Mouse (Mus musculus): ENCODE measurements around the gene Actn4.

DNA sequence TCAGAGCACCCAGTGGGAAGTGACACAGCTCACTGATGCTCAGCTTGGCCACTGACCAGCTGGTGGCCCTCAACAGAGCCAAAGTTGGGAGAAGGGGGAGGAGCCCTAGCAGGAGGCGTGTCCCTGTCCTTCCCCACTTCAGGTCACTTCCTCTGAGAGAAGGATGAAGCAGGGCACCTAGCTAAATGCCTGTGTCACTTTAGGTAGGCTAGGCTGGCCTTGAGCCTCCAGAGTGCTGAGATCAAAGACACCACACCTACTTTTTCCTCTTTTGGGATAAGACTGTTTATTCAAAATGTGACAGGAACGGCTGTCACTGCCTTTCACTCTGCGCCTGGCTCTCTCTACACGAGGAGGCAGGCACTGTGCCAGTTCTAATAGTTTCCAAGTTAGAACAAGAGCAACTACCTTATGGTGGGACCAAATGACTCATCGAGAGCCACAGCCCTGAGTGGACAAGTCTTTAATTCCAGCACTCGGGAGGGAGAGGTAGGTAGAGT is 9.7 kb upstream of the Actn4 start:
- TF ChIP-seq CTCF (IDR thresholded peaks at IDR 0.05; ENCODE audit: borderline replicate concordance, extremely low read depth, insufficient read depth, insufficient read length) (no peak), POLR2A (IDR thresholded peaks at IDR 0.05; ENCODE audit: borderline replicate concordance, extremely low read depth, insufficient read depth, insufficient read length, poor library complexity, severe bottlenecking) (no peak)
